Mouse (Mus musculus) kidney, adult 18-20 months (tissue): ENCODE results near the gene Pnma1.
A peak's percentile ranks its signal among the peaks of the same experiment; 100 is the strongest.

Experiments
- DNase-seq: peaks from one replicate; pipeline ENCODE4 v3.0.0; 2021

Gene Pnma1

GRCm38 (mm10) chr12:84178052-84178451, 29.8 kb upstream of the Pnma1 start:
- no peak for DNase-seq

DNA sequence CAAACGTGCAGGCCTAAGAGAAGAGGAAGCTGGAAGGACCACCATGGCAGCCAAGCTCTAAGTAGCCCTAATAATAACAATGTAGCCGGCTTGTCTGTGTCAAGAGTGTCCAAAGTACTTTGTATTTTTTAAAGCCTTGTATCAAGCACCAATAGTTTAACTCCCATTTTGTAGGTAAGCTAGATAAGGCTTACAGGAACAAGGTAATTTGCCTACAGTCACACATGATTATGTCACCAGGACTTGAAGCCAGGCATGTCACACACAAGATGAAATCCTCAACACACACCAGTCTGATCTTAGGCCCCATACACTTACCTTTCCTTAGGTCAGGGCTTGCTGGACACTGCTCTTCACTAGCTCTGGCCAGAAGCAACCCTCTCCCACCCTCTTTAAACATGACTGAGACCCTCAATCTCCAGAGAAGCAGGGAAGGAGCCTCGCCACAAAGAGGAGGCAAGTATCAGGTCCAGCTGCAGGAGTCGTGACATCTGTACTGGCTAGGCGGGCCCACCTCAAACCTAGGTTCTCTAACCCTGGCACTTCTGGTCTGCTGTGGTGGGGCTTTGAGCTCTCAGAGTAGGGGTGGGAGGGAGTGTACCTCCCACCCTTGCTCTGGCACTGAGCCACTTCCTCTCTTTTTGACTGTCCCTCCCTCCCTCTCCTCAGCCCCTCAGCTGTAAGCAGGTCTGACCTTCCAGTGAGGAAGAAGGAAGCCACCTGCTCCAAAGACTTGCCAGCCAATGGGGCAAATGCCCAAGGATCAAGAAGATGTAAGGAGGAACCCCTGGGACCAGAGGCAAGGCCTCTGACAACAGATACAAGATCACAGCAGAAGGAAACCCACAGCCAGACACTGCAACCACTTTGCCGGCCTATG, 28.8 kb upstream of the Pnma1 start:
- no peak for DNase-seq

DNA sequence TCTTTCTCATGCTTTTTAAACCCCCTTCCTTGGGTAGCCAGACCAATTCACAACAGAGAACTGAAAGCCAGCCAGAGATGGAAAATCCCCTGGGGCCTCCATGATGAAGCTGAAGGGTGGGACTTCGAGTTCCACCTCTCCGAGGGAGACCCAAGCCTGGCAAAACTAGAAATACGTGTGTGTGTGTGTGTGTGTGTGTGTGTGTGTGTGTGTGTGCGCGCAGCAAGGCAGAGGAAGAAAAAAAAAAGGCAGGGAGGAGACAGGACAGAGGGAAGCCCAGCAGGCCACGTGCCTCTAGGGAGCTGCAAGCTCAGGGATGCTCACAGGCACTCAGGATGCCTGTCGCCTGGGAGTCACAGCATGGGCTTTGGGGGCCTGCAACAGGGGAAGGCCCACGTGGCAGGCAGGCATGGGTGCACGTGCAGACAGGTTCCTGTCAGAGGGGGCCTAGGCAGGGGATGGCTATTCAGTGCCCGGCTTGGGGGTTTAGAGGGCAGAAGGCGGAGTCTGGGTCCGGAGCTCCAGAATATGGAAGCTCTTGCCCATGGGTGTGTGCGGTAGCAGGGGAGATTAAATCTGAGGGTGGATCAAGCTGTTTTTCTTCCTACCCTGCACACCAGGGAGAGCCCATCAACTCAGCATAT, 28.0 kb upstream of the Pnma1 start:
- no peak for DNase-seq

- peak; percentile 92 for DNase-seq
Observed at GRCm38 (mm10) chr12:84175659-84176061, 27.4 kb upstream of the Pnma1 start.

GRCm38 (mm10) chr12:84174871-84175270, 26.6 kb upstream of the Pnma1 start:
- DNase-seq = peak; percentile 88

- peak; percentile 65 for DNase-seq
Observed at GRCm38 (mm10) chr12:84174190-84174811, 26.0 kb upstream of the Pnma1 start.

DNA sequence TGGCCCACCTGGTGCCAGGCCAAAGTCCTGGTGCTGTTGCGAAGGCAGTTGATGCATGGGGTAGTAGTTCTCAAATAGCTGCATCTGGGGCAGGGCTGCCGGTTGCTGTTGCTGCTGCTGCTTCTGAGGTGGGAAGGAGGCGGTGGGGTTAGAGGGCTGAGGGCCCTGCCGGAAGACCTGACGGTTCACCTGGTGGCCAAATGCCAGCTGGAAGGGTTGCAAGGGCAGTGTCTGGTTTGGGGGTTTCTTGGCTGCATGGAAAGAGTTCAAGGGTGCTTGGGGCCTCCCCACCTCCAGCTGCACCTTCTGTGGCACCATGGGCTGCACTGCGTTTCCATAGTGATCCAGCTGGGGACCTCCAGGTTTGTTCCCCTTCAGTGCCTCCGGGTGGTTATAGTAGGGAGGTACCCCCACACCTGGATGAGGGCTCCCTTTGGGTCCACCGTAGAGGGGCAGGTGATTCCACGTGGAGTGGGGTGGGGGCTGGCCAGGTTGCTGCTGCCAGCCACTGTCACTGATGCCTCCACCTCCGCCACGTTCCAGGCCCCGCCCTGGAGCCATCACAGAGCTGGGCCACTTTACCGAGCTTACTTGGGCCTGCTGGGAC, 25.1 kb upstream of the Pnma1 start:
- no peak for DNase-seq

- DNase-seq = no peak
Observed at GRCm38 (mm10) chr12:84172862-84173261, 24.6 kb upstream of the Pnma1 start.

DNA sequence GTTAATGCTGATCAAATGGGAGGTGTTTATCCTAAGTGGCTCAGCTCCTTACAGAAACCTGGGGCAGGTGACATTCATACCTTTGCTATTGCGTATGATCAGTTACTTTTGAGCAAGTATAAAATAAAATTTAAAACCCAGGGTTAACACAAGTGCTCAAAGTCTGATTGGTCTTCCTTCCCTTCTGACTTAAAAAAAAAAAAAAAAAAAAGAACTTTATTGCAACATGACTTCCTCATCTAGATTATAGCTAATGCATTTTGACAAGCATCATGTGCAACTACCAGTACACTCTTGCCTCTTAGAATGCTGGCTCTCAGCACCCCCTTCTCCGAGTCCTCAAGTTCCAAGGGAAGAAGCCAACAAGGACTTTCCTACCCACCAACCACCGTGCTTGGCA, 23.9 kb upstream of the Pnma1 start:
- no peak for DNase-seq

DNA sequence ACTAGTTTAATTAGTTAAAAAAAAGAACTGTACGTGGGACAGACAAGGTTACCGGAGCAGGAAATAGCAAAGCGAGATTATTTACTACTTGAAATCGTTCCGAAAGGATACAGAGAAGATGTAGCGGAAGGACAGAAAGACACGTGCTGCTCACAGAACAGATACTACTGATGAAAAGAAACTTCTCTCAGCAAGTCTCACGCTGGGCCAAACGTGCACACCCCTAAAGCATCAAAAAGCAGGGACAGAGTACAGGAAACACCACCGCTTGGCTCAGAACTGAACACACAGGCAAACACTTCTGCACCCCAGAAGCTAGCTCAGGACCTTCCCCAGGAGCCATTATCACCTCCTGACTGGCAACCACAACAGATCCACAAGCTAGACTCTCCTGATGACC, 22.3 kb upstream of the Pnma1 start:
- DNase-seq = no peak

- DNase-seq = no peak
Observed at GRCm38 (mm10) chr12:84165631-84166373, 17.5 kb upstream of the Pnma1 start.

GRCm38 (mm10) chr12:84163586-84164110, 15.4 kb upstream of the Pnma1 start:
- no peak for DNase-seq

GRCm38 (mm10) chr12:84163133-84163532, 14.8 kb upstream of the Pnma1 start:
- DNase-seq = peak; percentile 47

DNA sequence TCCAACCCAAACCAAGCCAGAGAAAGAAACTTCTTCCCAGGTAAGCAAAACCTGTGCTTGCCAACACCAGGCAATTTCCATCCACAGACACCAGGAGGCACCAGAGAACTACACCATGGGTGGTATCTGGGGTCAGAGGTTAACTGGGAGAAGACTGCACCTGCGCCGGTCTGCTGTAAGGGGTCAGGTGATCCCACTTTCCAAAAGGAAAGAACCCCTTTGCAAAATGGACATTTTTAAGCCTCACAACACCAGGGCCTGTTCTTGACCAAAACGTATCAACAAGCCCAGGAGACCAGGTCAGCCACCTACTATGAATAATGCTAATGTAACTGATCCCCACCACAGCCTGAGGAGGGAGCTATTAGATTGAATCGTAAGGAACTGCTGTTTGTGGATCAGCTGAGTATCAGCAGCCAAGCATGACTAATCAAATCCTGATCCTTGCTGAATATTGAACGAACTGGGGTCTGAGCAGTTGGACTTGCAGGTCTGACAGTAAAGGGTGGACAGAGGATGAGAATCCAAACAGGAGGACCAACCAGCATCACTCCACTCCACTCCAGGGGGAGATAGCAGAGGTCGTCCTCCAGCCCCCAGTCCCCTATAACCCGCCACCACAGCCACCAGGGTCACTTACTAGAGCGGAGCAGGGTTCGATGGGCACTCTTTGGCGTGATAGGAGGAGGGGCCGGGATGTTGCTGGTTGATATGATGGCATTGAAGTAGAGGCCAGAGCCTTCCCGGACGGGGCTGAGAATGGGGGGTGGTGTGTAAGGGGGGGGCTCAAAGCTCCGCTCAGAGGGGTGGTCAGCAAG, 13.5 kb upstream of the Pnma1 start:
- DNase-seq = peak; percentile 64

DNA sequence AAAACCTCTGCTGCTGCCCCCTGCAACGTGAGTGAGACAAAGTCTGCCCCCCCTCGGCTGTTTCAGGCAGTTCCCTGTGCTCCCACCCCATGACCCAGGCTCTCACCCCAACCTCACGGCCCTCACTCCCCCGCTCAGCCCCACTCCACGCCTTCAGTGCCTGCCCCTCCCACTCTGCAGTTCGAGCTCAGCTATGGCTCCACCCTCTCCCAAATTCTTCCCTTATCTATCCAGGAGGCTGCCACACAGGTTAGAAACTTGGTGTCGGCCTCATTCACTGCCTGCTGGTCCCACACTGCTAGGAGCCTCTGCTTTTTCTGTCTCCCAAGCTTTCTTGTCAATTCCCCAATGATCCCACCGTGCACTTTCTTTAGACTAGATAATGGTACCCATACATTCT, 12.8 kb upstream of the Pnma1 start:
- DNase-seq = no peak

- no peak for DNase-seq
Observed at GRCm38 (mm10) chr12:84160491-84160890, 12.2 kb upstream of the Pnma1 start.

DNA sequence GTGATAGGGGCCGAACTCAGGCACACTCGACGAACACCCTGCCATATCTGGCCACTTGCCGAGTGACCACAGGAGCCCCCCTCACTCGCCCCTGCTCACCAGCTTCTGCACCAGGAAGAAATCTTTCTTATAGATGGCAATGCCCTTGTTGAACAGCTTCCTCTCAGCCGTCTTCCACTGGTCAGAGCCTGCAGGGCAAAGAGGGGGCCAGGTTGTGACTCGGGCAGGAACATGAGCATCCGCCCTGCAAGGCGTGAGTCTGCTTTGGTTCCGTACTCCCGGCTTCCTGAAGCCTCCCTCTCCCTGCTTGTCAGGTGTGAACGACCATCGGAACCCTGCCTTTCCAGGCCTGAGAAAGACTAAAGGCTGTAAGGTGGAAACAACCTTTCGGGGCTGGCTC, 9.9 kb upstream of the Pnma1 start:
- DNase-seq = no peak

DNA sequence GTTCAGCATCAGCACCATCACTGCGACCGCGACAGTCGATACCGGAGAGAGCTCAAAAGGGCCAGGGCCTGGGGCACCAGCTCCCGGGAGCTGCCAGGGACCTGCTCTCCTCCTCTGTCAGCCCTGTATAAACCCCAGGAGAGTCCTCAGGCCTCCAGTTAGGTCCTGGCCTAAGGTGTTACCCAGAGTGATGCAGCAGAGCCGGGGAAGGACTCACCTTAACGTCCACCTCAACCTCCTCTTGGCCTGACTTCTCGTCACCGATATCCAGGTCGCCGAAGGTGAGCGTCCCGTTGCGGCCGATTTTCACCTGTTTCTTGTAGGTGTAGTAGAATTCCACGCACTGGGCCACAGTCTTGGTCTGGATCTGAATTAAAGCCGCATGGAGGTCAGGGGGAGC, 7.9 kb upstream of the Pnma1 start:
- DNase-seq = no peak

DNA sequence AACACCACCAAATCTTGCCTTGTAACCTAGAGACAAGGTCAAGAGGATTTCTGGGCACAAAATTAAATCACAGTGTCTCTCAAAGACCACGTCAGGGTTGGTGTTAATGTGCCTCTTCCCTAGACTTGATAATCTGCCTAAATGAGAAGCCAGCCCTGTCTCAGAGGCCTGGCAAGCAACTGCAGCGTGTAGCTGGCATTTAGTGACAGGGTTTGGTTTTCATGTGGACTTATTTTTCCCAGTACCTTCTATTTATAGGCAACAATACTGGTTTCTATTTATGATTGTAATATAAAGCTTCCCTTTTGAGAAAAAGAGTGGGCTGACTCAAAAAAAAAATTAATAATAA, 7.2 kb upstream of the Pnma1 start:
- DNase-seq = no peak

DNA sequence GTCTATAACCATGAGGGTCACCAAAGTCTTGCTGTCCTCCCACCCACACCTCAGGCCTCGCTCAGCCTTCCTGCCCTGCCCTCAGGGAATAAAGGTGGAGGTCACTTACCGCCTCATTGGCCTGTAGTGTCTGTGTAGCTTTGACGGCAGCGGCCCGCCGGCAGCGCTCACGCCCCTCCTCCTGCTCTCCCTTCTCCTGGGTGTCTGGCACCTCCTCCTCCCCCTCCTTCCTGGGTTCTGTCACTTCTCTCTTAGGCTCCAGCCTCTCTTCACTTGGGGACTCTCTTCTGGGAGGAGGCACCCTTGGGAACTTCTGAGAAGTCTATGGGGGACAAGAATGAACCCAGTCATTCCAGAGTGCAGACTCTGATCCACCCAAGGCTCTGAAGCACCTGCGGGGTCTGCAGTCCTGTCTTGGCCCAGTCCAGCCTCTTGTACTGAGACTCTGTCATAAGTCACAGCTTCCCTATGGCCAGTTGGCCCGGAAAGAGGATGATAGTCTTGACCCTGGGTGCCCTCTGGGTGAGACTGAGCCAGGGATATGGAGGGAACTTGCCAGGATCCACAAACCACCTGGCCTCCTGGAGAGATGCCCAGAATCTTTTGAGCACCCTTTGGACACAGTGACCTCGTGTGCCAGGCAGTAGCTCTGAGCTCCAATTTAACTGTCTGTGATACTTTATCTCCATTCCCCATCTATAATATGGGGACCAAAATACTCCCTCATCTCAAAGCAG, 6.7 kb upstream of the Pnma1 start:
- peak; percentile 81 for DNase-seq

- DNase-seq = no peak
Observed at GRCm38 (mm10) chr12:84153414-84153813, 5.1 kb upstream of the Pnma1 start.
